Mouse (Mus musculus) heart, embryonic 10.5 days (tissue): ENCODE data around the gene Ino80d. TPM values are rescaled to one million over a fixed set of nuclear protein-coding genes. Genes with fewer than 3 reads are reported as not detected.

Experiments
- DNase-seq: peaks from one replicate; pipeline ENCODE4 v3.0.0-alpha.2; 2017; ENCODE audit warnings: low spot score
- H3K27ac ChIP-seq: fragments of 300-500 bp; sonication (generic); 2 replicates; pipeline ENCODE4 v1.5.1; 2016; ENCODE audit warnings: mild to moderate bottlenecking
- H3K27me3 ChIP-seq: fragments of 300-500 bp; sonication (generic); 2 replicates; pipeline ENCODE4 v1.6.1; 2016; ENCODE audit warnings: mild to moderate bottlenecking; ENCODE audit not compliant: poor library complexity, insufficient read depth, severe bottlenecking
- H3K36me3 ChIP-seq: fragments of 300-500 bp; sonication (generic); 2 replicates; pipeline ENCODE4 v1.6.1; 2016; ENCODE audit warnings: mild to moderate bottlenecking, moderate library complexity
- H3K4me1 ChIP-seq: fragments of 300-500 bp; sonication (generic); 2 replicates; pipeline ENCODE4 v1.6.1; 2016; ENCODE audit warnings: mild to moderate bottlenecking
- H3K4me3 ChIP-seq: fragments of 300-500 bp; sonication (generic); 2 replicates; pipeline ENCODE4 v1.5.1; 2016; ENCODE audit warnings: mild to moderate bottlenecking, moderate library complexity
- H3K9me3 ChIP-seq: fragments of 300-500 bp; sonication (generic); 2 replicates; pipeline ENCODE4 v1.6.1; 2016; ENCODE audit warnings: mild to moderate bottlenecking, moderate library complexity
- WGBS: fragments of 180-500 bp; shearing (Covaris S2); methylation state at CpG from one replicate; pipeline ENCODE4 v1.1.7; 2016; 5-methylcytosine and 5-hydroxymethylcytosine counted together
- microRNA-seq: library from miRNA; unstranded; fragments of <30 nt; microRNA quantifications from one replicate; pipeline ENCODE4, GENCODE M21; 2017
- polyA plus RNA-seq: library from polyadenylated mRNA; unstranded; fragments of >200 nt; fragmentation: Nextera tagmentation; extraction: Ambion mirVana; gene quantifications from 2 replicates; pipeline ENCODE4 v1.2.1, GENCODE M21; 2016

Ino80d gene
- polyA plus RNA-seq, 1 experiment from 2014 or later, result 12.9 TPM

- DNase-seq, result no peak
- no peak overlapping the region for H3K27ac ChIP-seq
- H3K9me3 ChIP-seq, result no peaks in the 10 kb centered on the region
- 81% methylated on average over 6 of the region's 6 CpGs for WGBS
- H3K4me3 ChIP-seq, result no peak overlapping the region
- no peaks in the 10 kb centered on the region for H3K36me3 ChIP-seq
- H3K27me3 ChIP-seq, result peaks cover 4% of the 10 kb centered on the region; the same call in 1 of the 2 replicates
- peaks cover 6% of the 10 kb centered on the region; the same call in 1 of the 2 replicates for H3K4me1 ChIP-seq
These were observed 200.0 kb downstream of the Ino80d start for GRCm38 (mm10) chr1:62914495-62914894.

- Histone ChIP-seq H3K4me1 (peaks cover 9% of the 10 kb centered on the region; the same call in 1 of the 2 replicates), H3K36me3 (no peaks in the 10 kb centered on the region), H3K27me3 (peaks cover 4% of the 10 kb centered on the region; the same call in 1 of the 2 replicates), H3K27ac (no peak overlapping the region), H3K4me3 (no peak overlapping the region), H3K9me3 (no peaks in the 10 kb centered on the region)
- no peak for DNase-seq
- WGBS, result 62% methylated on average over 7 of the region's 7 CpGs
These were observed 203.0 kb downstream of the Ino80d start for GRCm38 (mm10) chr1:62911426-62911825.

- no peak overlapping the region for H3K4me3 ChIP-seq
- no peaks in the 10 kb centered on the region for H3K36me3 ChIP-seq
- WGBS, result 77% methylated on average over 5 of the region's 5 CpGs
- no peaks in the 10 kb centered on the region for H3K9me3 ChIP-seq
- H3K27me3 ChIP-seq, result peaks cover 4% of the 10 kb centered on the region; the same call in 1 of the 2 replicates
- DNase-seq, result no peak
- H3K27ac ChIP-seq, result no peak overlapping the region
- H3K4me1 ChIP-seq, result peaks cover 9% of the 10 kb centered on the region; the same call in 1 of the 2 replicates
These were observed 205.3 kb downstream of the Ino80d start for GRCm38 (mm10) chr1:62909126-62909525.

- Histone ChIP-seq H3K4me3 (no peak overlapping the region), H3K4me1 (peaks cover 9% of the 10 kb centered on the region; the same call in 1 of the 2 replicates), H3K9me3 (no peaks in the 10 kb centered on the region), H3K36me3 (no peaks in the 10 kb centered on the region), H3K27ac (no peak overlapping the region), H3K27me3 (peaks cover 4% of the 10 kb centered on the region; the same call in 1 of the 2 replicates)
- DNase-seq, result no peak
- 72% methylated on average over 6 of the region's 6 CpGs for WGBS
These were observed 206.0 kb downstream of the Ino80d start for GRCm38 (mm10) chr1:62908508-62908907.

Small RNAs within 50 kb of the gene (microRNA-seq; reads per million reads assigned to microRNA genes)
- not detected for gene Gm24557
- not detected for gene Gm44468

Other genes starting within 250 kb of the Ino80d start
- 410 and 531 TPM in 2 replicates for gene Eef1b2, start 62.2 kb upstream of the Ino80d start, polyA plus RNA-seq
- gene Ndufs1, start 62.2 kb upstream of the Ino80d start, polyA plus RNA-seq, result 223 and 344 TPM in 2 replicates
- gene Gpr1, start 99.9 kb upstream of the Ino80d start, polyA plus RNA-seq, result 0.15 and 0.34 TPM in 2 replicates
- gene Zdbf2, start 158.6 kb upstream of the Ino80d start, polyA plus RNA-seq, result 11.4 and 11.9 TPM in 2 replicates